Mouse (Mus musculus) layer of hippocampus, adult 2 months (tissue): ENCODE data around the gene Smad1. TPM values are rescaled to one million over a fixed set of nuclear protein-coding genes. Genes with fewer than 3 reads are reported as not detected.

ENCODE experiments used
- DNase-seq, 2 experiments: peaks; one replicate each; pipeline ENCODE4 v3.0.0; 2022; ENCODE audit warnings: low spot score in 2 of 2
- H3K27ac ChIP-seq: fragments of 200-600 bp; 2 replicates; pipeline ENCODE4 v1.8.1; 2022
- H3K4me3 ChIP-seq: fragments of 200-600 bp; 2 replicates; pipeline ENCODE4 v1.8.1; 2022; ENCODE audit warnings: mild to moderate bottlenecking
- CTCF ChIP-seq: fragments of 200-600 bp; conservative IDR thresholded peaks from 2 replicates; pipeline ENCODE4 v1.8.1; 2022; ENCODE audit warnings: antibody characterized with exemption, mild to moderate bottlenecking, moderate library complexity
- total RNA-seq, 2 experiments: library from RNA; stranded (reverse); gene quantifications; 2 replicates each; pipeline ENCODE4 v1.2.3; 2021

Smad1 gene
- total RNA-seq, 2 experiments from 2014 or later: 23.9 to 24.5 TPM

DNA sequence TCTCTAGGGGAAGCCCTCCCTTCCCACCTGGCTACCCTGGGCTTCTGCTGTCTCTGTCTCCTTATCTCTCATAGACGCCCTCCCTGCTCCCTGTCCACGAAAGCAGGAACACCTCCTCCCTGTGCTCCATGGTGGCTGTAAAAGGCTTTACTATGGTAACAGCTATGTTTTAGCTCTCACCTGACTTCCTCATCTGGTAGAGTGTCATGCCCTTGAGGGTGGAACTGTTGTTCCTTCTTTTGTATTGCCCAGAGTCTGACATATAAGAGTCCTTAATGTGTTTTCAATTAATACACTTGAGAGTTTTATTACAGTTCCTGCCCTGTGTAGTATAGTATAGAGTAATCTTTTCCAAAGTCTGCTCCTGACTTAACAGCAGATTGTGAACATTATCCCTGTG lies 36.9 kb downstream of the Smad1 start:
- H3K27ac ChIP-seq: no peak overlapping the region
- no peak overlapping the region for H3K4me3 ChIP-seq
- TF ChIP-seq CTCF: no peak
- no peak for DNase-seq

DNA sequence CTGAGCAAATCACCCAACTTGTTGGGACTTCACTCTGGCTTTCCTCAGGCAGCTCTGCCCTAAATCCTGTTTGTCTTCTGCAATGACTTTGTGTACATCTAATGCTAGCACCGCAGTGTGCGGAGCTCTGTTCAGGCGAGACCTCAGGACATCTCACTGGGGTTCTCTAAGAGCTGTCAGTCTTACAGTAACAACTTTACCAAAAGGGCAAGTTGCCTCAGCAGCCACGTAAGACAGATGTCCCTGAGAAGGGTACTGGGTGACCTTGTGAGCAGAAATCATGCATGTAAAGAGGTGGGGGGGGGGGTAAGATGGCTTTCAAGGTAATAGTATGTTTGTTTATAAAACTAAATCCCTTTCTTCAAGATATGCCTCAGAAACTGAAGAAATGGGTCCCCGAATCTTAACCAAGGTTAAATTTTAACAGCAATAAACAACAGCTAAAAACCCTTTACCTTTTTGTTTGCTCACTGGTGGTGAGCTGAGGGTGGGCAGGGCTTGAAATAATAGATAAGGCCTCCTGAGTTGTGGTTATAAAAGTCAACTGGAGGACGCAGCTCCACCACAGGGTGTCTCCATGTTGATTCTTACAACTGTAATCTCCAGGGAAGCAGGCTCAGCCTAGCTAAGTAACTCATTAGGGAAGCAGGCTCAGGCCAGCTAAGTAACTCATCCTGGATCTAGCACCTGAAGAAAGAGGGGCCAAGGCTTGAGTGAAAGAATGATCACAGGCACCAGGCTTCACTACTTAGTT lies 38.4 kb downstream of the Smad1 start:
- Histone ChIP-seq H3K27ac (peak overlapping the region; percentile 6; the same call in 1 of the 2 replicates), H3K4me3 (no peak overlapping the region)
- no peak for DNase-seq
- no peak for TF ChIP-seq CTCF

- DNase-seq: no peak
- Histone ChIP-seq H3K4me3 (no peak overlapping the region), H3K27ac (peak overlapping the region; percentile 6; the same call in 1 of the 2 replicates)
- no peak for TF ChIP-seq CTCF
Observed at GRCm38 (mm10) chr8:79360302-79360701, 39.0 kb downstream of the Smad1 start.

DNA sequence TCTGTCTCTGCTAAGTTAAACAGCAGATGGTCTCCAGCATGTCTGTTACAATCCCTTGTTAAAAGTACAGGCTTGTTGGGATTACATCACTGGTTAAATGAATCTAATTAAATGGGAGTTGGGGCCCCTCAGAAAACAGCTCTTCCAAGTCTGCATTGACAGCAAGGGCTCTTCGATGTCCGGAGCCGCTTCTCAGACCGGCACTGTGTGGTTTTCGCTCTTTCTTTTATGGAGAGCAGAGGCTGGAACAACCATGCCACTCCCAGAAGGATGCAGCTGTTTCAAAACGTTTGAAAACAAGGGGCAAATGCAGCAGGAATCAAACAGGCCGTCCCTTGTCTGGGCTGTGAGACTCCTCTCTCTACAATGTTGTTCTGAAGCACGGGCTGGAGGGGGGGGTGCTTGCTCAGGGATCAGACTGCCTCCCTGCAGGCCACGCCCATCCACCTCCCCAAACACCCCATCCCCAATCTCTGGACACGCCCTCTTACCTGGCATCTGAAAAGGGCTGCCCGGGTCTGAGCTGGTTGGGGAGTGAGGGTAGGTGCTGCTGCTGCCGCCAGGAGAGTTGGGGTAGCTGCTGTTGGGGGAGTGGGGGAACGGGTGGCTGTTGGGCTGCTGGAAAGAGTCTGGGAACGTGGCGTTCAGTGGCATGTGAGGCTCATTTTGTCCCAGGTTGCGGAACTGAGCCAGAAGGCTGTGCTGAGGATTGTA lies 43.4 kb downstream of the Smad1 start:
- peak; percentile 34 to 47 for DNase-seq
- Histone ChIP-seq H3K4me3 (peak overlapping the region; percentile 22; the same call in 1 of the 2 replicates), H3K27ac (peak overlapping the region; percentile 49)
- no peak for TF ChIP-seq CTCF

GRCm38 (mm10) chr8:79354009-79354408 lies 45.3 kb downstream of the Smad1 start:
- Histone ChIP-seq H3K27ac (no peak overlapping the region), H3K4me3 (no peak overlapping the region)
- TF ChIP-seq CTCF: no peak
- no peak for DNase-seq

- DNase-seq: no peak
- no peak overlapping the region for H3K27ac ChIP-seq
Observed at GRCm38 (mm10) chr8:79351916-79352315, 47.4 kb downstream of the Smad1 start.

GRCm38 (mm10) chr8:79350805-79351204 lies 48.5 kb downstream of the Smad1 start:
- no peak for DNase-seq

More at GRCm38 (mm10) chr8:79351916-79352315, 47.4 kb downstream of the Smad1 start:
- H3K4me3 ChIP-seq: no peak overlapping the region
- TF ChIP-seq CTCF: no peak

DNA sequence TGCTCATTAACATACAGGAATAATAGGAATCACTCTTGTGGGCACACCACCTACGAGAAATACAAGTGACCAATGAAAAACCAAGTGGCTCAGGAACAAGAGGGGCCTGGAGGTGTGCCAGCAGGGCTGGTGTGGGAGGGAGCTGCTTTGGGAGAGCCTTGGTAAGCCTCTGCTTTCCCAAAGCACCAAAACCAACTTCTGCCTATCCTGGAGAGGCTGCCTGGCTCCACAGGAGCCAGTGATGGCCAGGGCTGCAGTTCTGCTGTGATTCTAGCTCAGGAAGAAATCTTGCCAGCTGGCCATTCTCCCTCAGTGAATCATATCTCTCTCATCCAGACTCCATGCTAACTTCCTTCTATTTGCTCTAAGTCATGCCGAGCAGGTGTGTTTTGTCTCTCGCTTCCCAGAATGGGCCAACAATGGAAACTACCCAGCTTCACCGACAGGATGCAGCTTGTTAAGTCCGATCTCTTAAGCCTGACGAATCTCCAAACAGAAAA lies 49.2 kb downstream of the Smad1 start:
- DNase-seq: peak; percentile 29 to 62
- peak overlapping the region; percentile 36 for H3K27ac ChIP-seq
- peak; percentile 50 for TF ChIP-seq CTCF
- H3K4me3 ChIP-seq: no peak overlapping the region; the same call in 1 of the 2 replicates

More at GRCm38 (mm10) chr8:79350805-79351204, 48.5 kb downstream of the Smad1 start:
- no peak for TF ChIP-seq CTCF
- Histone ChIP-seq H3K4me3 (no peak overlapping the region), H3K27ac (peak overlapping the region; percentile 36; the same call in 1 of the 2 replicates)

DNA sequence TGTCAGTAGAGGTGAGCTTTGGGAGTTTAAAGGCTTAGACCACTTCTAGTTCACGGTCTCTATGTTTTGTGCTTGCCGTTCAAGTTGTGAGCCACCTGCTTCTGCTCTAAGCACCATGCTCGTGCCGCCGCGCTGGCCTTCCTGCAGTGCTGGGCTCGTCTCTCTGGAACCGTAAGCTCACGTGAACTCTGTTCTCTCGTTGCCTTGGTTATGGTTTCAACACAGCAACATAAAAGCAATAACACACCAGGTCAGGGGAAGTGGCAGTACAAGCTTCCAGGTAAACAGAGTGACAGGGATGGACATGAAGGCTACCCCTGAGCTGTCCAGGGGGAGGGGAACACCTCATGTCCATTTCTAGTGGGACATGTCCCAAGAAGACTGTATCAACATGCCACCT lies 52.9 kb downstream of the Smad1 start:
- Histone ChIP-seq H3K27ac (no peak overlapping the region), H3K4me3 (no peak overlapping the region)
- no peak for TF ChIP-seq CTCF
- DNase-seq: no peak

GRCm38 (mm10) chr8:79345856-79346255 lies 53.5 kb downstream of the Smad1 start:
- no peak for TF ChIP-seq CTCF
- Histone ChIP-seq H3K27ac (no peak overlapping the region), H3K4me3 (no peak overlapping the region)
- DNase-seq: no peak

DNA sequence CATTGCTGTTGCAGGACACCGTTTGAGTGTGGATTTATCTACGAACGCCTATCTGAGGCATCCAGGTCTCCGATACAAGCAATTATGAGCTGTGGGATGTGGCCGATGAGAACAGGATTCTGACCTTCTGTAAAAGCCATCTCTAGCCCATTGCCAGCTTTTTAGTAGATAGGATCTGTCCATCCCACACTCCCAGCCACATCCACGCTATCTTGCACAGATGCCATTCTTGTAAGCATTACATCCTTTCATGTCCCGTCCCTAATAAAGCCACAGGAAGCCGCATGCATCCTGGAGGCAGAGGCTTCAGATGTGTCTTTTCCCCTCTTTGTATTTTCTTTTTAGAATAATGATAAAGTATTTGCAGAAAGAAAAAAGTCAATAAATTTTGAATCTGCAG lies 58.1 kb downstream of the Smad1 start:
- H3K27ac ChIP-seq: no peak overlapping the region

GRCm38 (mm10) chr8:79339555-79339954 lies 59.8 kb downstream of the Smad1 start:
- Histone ChIP-seq H3K27ac (no peak overlapping the region), H3K4me3 (no peak overlapping the region)
- DNase-seq: peak in 1 of 2 experiments; percentile 38
- TF ChIP-seq CTCF: peak; percentile 83

More for the DNA sequence above, 58.1 kb downstream of the Smad1 start:
- DNase-seq: no peak
- H3K4me3 ChIP-seq: no peak overlapping the region
- no peak for TF ChIP-seq CTCF

DNA sequence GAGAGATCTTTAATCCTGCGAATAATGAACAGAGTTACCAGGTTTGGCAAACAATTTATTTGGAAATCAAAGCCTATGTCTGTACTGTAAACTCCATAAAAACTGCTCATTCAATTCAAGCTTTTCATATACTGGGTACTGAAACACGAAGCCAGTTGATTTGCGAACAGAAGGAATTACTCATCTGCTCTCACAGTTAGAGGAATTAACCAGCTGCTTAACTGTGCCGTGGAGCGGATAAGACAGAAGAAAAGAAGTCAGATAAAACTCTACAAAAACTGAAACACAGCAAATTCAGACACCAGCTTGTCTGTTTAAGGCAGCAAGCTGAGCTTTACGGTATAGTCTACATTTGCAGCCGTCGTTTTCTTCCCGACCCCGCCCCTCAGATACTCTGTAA lies 60.7 kb downstream of the Smad1 start:
- DNase-seq: peak in 1 of 2 experiments; percentile 45

More for the DNA sequence above, 60.7 kb downstream of the Smad1 start:
- TF ChIP-seq CTCF: no peak
- H3K27ac ChIP-seq: no peak overlapping the region
- no peak overlapping the region for H3K4me3 ChIP-seq
